Mouse (Mus musculus): Measurements from ENCODE around the gene Miip. TPM values are rescaled to one million over a fixed set of nuclear protein-coding genes. Genes with fewer than 3 reads are reported as not detected.
A peak's percentile ranks its signal among the peaks of the same experiment; 100 is the strongest.
"Not testable (repeated sequence)": the region's sequence is repeated elsewhere in the genome, so short reads cannot be mapped to it uniquely, and the experiment has no call there.

The Miip gene
- polyA plus RNA-seq, 1 experiment from 2014 or later: 47.4 TPM

DNA sequence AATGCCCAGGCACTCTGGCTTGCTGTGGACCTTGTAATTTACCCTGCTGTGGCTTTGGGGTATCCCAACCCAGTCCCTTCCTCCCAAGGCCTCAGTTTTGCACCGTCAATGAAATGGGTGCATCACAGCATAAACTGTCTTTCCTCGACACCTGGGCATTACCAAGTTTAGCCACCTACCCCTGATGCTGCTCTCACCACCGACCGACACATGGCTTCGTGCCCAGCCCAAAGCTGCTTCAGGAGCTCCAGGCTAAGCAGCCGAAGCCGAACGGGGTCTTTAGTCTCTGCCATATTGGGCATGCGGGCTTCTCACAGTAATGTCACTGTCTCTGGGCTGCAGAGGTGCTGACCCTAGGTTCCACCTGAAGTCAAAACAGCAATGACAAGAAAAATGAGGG, 2.6 kb downstream of the Miip start:
- Histone ChIP-seq H3K4me3 (ENCODE audit: low read depth, low read length) (no peak overlapping the region), H3K4me2 (no peak overlapping the region), H3K9ac (ENCODE audit: low read depth, low read length) (no peak overlapping the region), H3K9me3 (ENCODE audit: control insufficient read depth, low read length) (no peaks in the 10 kb centered on the region), H3K27ac (ENCODE audit: low read depth, low read length) (no peak overlapping the region), H3K36me3 (ENCODE audit: control insufficient read depth, insufficient read depth, low read length) (peaks cover 25% of the 10 kb centered on the region), H3K27me3 (replicated peaks; ENCODE audit: control insufficient read depth, insufficient read depth, low read length) (no peaks in the 10 kb centered on the region), H3K4me1 (replicated peaks; ENCODE audit: control insufficient read depth, insufficient read depth, low read length) (peaks cover 17% of the 10 kb centered on the region)
- ATAC-seq (replicated peaks; ENCODE audit: low FRiP score) (no peak), DNase-seq (ENCODE audit: low spot score) (no peak)
- WGBS: 94% methylated on average over 9 of the region's 9 CpGs

DNA sequence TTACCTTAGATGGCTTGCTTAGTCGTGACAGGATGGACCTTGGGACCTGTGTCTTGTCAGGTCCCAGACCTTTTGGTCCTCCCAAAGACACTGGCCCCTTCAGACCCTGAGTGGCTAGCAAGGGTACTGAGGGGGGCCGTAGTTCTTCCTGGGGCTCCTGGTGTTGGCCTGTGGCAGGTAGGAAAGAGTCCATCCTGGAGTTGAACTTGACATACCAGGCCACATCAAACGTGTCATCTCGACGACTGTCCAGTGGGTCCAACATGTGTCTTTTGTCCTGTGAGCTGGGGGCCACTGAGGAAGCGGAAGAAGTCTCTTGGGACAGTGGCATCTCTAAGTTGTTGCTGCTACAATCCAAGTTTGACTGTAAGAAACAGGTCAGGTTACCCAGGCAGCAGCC, 3.0 kb downstream of the Miip start:
- WGBS: 95% methylated on average over 6 of the region's 6 CpGs
- ATAC-seq (replicated peaks; ENCODE audit: low FRiP score) (no peak), DNase-seq (ENCODE audit: low spot score) (no peak)
- H3K27me3 ChIP-seq (replicated peaks; ENCODE audit: control insufficient read depth, insufficient read depth, low read length): no peaks in the 10 kb centered on the region
- H3K36me3 ChIP-seq (ENCODE audit: control insufficient read depth, insufficient read depth, low read length): peaks cover 28% of the 10 kb centered on the region
- H3K4me1 ChIP-seq (replicated peaks; ENCODE audit: control insufficient read depth, insufficient read depth, low read length): peaks cover 17% of the 10 kb centered on the region
- no peak overlapping the region for H3K4me3 ChIP-seq (ENCODE audit: low read depth, low read length)
- no peak overlapping the region for H3K4me2 ChIP-seq
- H3K27ac ChIP-seq (ENCODE audit: low read depth, low read length): no peak overlapping the region
- no peaks in the 10 kb centered on the region for H3K9me3 ChIP-seq (ENCODE audit: control insufficient read depth, low read length)
- no peak overlapping the region for H3K9ac ChIP-seq (ENCODE audit: low read depth, low read length)

DNA sequence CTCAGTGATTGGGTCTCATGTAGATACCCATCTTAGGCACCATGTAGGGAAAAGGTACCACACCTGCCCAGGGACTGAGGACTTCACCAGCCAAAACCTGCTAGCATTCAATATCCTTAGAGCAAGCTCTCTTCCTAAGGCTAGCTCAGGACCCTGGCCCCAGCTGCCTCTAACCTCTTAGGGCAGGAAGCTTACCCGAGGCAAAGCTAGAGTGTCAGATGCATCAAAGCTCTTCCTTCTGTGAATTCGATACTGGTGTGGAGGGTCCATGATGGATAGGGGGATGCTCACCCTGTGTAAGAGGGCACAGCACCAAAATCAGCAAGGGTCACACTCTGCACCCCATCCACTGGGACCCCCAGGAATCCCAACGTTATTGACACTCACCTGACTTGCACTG, 6.6 kb downstream of the Miip start:
- Histone ChIP-seq H3K4me1 (replicated peaks; ENCODE audit: control insufficient read depth, insufficient read depth, low read length) (peaks cover 3% of the 10 kb centered on the region), H3K4me2 (no peak overlapping the region), H3K9me3 (ENCODE audit: control insufficient read depth, low read length) (no peaks in the 10 kb centered on the region), H3K4me3 (ENCODE audit: low read depth, low read length) (no peak overlapping the region), H3K27me3 (replicated peaks; ENCODE audit: control insufficient read depth, insufficient read depth, low read length) (no peaks in the 10 kb centered on the region), H3K27ac (ENCODE audit: low read depth, low read length) (no peak overlapping the region), H3K9ac (ENCODE audit: low read depth, low read length) (no peak overlapping the region), H3K36me3 (ENCODE audit: control insufficient read depth, insufficient read depth, low read length) (peaks cover 32% of the 10 kb centered on the region)
- 83% methylated on average over 3 of the region's 3 CpGs for WGBS
- no peak for DNase-seq (ENCODE audit: low spot score)
- ATAC-seq (replicated peaks; ENCODE audit: low FRiP score): no peak

DNA sequence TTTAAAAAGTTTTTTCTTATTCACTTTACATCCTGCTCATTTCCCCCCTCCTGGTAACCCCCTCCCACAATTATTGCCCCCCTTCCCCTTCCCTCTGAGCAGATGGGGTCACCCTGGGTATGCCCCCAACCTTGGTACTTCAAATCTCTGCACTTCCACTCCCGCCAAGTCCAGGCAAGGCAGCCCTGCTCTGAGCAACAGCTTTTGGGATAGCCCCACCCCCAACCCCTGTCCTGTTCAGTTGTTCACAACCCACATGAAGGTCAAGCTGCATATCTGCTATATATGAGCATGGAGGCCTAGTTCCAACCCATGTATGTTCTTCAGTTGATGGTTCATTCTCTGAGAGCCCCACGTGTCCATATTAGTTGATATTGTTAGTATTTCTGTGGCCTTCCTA, 17.8 kb downstream of the Miip start:
- no peak overlapping the region for H3K4me3 ChIP-seq (ENCODE audit: low read depth, low read length)
- ATAC-seq (replicated peaks; ENCODE audit: low FRiP score) (no peak), DNase-seq (ENCODE audit: low spot score) (no peak)
- H3K4me1 ChIP-seq (replicated peaks; ENCODE audit: control insufficient read depth, insufficient read depth, low read length): peaks cover 13% of the 10 kb centered on the region
- no peaks in the 10 kb centered on the region for H3K36me3 ChIP-seq (ENCODE audit: control insufficient read depth, insufficient read depth, low read length)
- no peak overlapping the region for H3K9ac ChIP-seq (ENCODE audit: low read depth, low read length)
- no peak overlapping the region for H3K4me2 ChIP-seq
- 75% methylated on average over 2 of the region's 2 CpGs for WGBS
- H3K9me3 ChIP-seq (ENCODE audit: control insufficient read depth, low read length): no peaks in the 10 kb centered on the region
- no peak overlapping the region for H3K27ac ChIP-seq (ENCODE audit: low read depth, low read length)
- no peaks in the 10 kb centered on the region for H3K27me3 ChIP-seq (replicated peaks; ENCODE audit: control insufficient read depth, insufficient read depth, low read length)

DNA sequence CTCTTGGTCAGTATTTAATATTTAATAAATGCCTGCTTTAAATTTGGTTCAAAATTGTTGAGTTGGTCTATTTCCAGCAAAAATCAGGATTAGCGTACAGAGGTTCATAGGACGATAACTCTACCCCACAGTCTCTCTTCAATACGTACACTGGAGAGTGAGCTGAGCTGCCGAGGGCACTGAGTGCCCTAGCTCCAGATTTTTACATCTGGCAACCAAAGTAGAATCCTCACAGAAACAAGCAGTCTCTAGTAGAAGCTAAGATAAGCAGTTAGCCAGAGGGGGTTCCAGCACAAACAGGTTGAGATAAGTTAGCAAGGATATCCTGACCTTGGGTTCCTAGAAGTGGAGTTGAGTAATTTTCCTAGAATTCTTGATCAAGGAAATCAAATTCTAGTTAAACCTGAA, 20.0 kb downstream of the Miip start:
- peak; percentile 66 for ATAC-seq (replicated peaks; ENCODE audit: low FRiP score)
- DNase-seq (ENCODE audit: low spot score): no peak
- H3K4me3 ChIP-seq (ENCODE audit: low read depth, low read length): peak overlapping the region; percentile 76
- no peaks in the 10 kb centered on the region for H3K27me3 ChIP-seq (replicated peaks; ENCODE audit: control insufficient read depth, insufficient read depth, low read length)
- WGBS: 9% methylated on average over 4 of the region's 4 CpGs
- H3K9ac ChIP-seq (ENCODE audit: low read depth, low read length): peak overlapping the region; percentile 69
- peak overlapping the region; percentile 87 for H3K4me2 ChIP-seq
- H3K4me1 ChIP-seq (replicated peaks; ENCODE audit: control insufficient read depth, insufficient read depth, low read length): peaks cover 13% of the 10 kb centered on the region
- no peaks in the 10 kb centered on the region for H3K9me3 ChIP-seq (ENCODE audit: control insufficient read depth, low read length)
- H3K36me3 ChIP-seq (ENCODE audit: control insufficient read depth, insufficient read depth, low read length): peaks cover under 1% of the 10 kb centered on the region; the same call in 1 of the 2 replicates
- 0 out of 2 replicates have a peak overlapping the region, but pooled peaks have one; percentile 14 for H3K27ac ChIP-seq (ENCODE audit: low read depth, low read length)

DNA sequence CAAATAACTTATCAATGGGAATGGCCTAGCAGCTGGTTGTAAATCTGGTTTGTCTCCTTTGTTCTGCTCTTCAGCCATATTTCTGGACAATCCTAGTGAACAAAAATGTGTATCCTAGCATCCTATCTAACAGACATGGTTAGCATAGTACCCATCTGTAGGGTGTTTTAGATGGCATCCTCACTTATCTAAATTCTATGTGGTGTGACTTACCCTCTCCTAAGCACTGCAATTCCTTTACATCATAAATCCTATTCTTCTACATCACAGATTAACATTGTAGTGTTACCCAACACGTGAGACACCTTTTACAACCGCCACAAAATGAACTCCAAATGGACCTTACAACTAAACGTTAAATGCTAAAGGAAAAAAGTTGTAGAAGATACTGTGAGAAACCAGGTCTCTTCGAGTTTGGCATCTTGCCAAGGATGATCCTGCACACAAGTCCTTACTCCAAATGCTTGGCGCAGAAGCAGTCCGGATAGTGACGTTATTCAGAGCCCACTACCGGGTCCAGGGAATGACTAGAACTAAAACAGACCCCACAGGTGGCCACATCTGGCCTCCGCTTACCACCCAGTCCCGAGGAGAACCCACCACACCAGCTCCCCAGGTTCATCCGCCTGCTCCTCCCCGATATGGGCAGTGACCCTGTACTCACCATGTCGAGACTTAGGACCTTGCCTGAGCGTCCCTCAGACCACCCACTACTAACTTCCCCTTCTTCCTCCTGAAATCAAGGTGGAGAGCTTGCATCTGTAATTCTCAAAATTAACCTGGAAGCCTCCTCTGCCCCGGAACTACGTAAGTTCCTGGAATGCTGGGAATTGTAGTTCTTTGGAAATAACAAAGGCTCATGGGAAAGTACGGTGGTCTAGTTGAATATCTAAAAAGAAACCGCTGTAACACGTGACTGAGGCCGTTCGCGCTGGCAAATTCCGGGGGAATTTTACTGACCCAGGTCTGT, 20.7 kb downstream of the Miip start, which contains the start of gene Zfp933:
Gene Zfp933, minus strand, starts transcription at position 753 of the 970 bp plus-strand sequence.
- WGBS: 4% methylated on average over 23 of the region's 23 CpGs
- peak within 1 kb of the TSS; percentile 76 for H3K4me3 ChIP-seq (ENCODE audit: low read depth, low read length)
- H3K27ac ChIP-seq (ENCODE audit: low read depth, low read length): 0 out of 2 replicates have a peak within 1 kb of the TSS, but pooled peaks have one; percentile 14
- no peaks in the 10 kb centered on the region for H3K9me3 ChIP-seq (ENCODE audit: control insufficient read depth, low read length)
- peak within 1 kb of the TSS; percentile 87 for H3K4me2 ChIP-seq
- H3K9ac ChIP-seq (ENCODE audit: low read depth, low read length): peak within 1 kb of the TSS; percentile 69
- H3K36me3 ChIP-seq (ENCODE audit: control insufficient read depth, insufficient read depth, low read length): peaks cover 7% of the 10 kb centered on the region; the same call in 1 of the 2 replicates
- DNase-seq (ENCODE audit: low spot score) (peak; percentile 64), ATAC-seq (replicated peaks; ENCODE audit: low FRiP score) (peak; percentile 88)
- peaks cover 13% of the 10 kb centered on the region for H3K4me1 ChIP-seq (replicated peaks; ENCODE audit: control insufficient read depth, insufficient read depth, low read length)
- no peaks in the 10 kb centered on the region for H3K27me3 ChIP-seq (replicated peaks; ENCODE audit: control insufficient read depth, insufficient read depth, low read length)

DNA sequence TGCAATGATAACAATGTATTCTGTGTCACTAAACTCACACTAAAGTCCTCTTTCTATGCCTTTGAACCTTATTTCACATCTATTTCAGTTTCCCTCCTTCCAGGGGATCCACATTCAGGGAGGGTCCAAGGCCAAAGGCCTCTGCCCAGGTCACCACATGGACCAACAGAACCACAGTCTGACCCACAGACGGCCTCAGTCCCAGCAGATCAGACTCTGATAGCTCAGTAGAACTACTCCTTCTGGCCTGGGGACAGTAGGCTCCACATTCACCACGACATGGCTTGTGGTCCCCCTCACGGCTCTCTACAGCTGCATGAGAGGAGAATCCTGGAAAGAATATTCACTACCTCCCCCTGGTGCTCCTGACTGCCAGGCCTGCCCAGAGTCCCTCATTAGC, 25.7 kb downstream of the Miip start:
- Histone ChIP-seq H3K4me3 (ENCODE audit: low read depth, low read length) (no peak overlapping the region), H3K4me2 (no peak overlapping the region), H3K9ac (ENCODE audit: low read depth, low read length) (no peak overlapping the region), H3K9me3 (ENCODE audit: control insufficient read depth, low read length) (peaks cover 8% of the 10 kb centered on the region), H3K27me3 (replicated peaks; ENCODE audit: control insufficient read depth, insufficient read depth, low read length) (no peaks in the 10 kb centered on the region), H3K36me3 (ENCODE audit: control insufficient read depth, insufficient read depth, low read length) (peaks cover 16% of the 10 kb centered on the region), H3K4me1 (replicated peaks; ENCODE audit: control insufficient read depth, insufficient read depth, low read length) (peaks cover 5% of the 10 kb centered on the region; the same call in 1 of the 2 replicates), H3K27ac (ENCODE audit: low read depth, low read length) (no peak overlapping the region)
- 93% methylated on average over 3 of the region's 3 CpGs for WGBS
- ATAC-seq (replicated peaks; ENCODE audit: low FRiP score) (no peak), DNase-seq (ENCODE audit: low spot score) (no peak)

DNA sequence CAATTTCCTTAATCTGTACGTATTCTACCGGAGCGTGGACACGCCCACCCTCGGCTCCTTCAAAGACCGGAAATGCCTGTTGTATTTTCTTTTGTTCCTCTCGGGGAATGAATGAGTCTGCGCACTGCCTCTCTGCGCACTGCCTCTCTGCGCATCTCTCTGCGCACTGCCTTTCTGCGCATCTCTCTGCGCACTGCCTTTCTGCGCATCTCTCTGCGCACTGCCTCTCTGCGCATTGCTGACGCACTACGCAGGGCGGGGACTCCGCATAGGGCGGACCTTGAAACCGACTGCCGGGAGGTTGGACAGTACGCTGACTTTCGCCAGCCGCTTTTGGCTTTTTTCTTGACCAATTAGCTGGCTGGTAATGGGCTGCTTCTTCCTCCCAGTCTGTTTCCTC, 29.3 kb downstream of the Miip start:
- not testable (repeated sequence) for H3K4me1 ChIP-seq (replicated peaks; ENCODE audit: control insufficient read depth, insufficient read depth, low read length); ATAC-seq (replicated peaks; ENCODE audit: low FRiP score); H3K4me2 ChIP-seq; H3K4me3 ChIP-seq (ENCODE audit: low read depth, low read length); DNase-seq (ENCODE audit: low spot score); H3K27ac ChIP-seq (ENCODE audit: low read depth, low read length); H3K27me3 ChIP-seq (replicated peaks; ENCODE audit: control insufficient read depth, insufficient read depth, low read length); H3K9ac ChIP-seq (ENCODE audit: low read depth, low read length)
- 97% methylated on average over 15 of the region's 26 CpGs for WGBS
- H3K36me3 ChIP-seq (ENCODE audit: control insufficient read depth, insufficient read depth, low read length): peaks cover 16% of the 10 kb centered on the region
- H3K9me3 ChIP-seq (ENCODE audit: control insufficient read depth, low read length): peaks cover 11% of the 10 kb centered on the region
